Mouse (Mus musculus) cerebellum, postnatal 14 days (tissue): Measurements from ENCODE around the gene Myo1b.
A peak's percentile ranks its signal among the peaks of the same experiment; 100 is the strongest.

Source experiments
- DNase-seq, 2 experiments: peaks; one replicate each; pipeline ENCODE4 v3.0.0; 2021; ENCODE audit warnings: mixed read lengths in 2 of 2

The Myo1b gene

DNA sequence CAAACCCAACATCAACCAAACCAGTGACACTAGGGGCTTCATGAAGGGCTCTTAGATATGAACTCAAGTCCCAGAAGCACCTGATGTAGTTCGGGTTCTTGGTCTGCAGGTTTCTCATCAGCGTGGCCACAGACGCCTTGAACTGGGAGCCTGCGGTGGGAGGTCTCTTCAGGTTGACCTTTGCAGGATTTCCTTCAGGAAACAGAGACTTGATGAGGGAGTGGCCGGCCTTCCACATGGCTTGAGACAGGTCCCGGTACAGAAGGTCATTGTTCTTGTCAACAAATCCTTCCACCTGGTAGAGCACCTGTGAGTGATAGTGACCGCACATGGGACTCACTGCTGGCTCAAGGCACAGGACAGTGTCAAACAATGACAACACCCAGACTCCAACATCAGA, 137.6 kb downstream of the Myo1b start:
- no peak for DNase-seq

DNA sequence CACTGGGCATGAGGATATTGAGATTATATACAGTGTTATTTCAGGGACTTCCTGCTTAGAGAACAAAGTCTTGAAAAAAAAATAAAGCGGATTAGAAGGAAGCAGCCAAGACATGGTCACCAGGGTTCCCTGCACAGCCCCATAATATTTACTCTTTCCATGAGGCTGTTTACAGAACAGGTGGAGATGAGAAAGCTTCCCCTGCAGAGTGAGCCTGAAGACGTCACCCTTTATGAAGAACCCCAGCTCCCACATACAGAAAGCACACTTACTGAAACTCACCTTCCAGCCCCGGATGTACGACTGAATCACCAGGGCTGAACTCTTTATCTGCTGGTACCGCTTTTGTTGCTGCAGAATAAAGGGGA, 145.4 kb downstream of the Myo1b start:
- DNase-seq = no peak

DNA sequence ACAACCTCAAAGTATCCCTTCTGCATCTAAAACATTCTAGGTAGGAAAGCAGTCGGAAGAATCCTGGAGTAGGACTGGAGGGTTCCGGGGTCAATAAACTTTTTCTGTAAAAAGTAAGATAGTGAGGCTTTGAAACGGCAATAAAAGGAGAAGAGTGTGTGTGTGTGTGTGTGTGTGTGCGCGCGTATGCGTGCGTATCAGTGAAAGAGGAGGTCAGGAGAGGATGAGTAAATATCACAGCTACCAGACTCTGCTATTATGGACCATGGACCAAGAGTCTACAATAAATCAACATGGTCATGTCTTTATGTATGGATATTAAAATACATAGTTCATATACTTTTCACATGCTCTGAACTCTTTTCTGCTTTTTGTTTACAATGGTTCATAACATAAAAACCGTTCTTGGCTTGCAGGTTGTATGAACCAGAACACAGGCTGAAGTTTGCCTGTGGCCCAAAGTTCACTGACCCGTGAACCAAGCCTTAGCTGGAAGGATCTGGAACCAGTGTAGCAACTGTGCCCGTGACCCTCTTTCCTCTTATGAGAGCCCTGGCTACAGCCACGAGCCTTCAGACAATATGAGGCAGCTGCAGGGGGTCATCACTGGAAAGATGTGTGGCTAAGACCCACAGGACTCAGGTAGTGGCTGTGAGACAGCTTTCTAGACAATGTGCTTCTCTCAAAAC, 145.9 kb downstream of the Myo1b start:
- no peak for DNase-seq

DNA sequence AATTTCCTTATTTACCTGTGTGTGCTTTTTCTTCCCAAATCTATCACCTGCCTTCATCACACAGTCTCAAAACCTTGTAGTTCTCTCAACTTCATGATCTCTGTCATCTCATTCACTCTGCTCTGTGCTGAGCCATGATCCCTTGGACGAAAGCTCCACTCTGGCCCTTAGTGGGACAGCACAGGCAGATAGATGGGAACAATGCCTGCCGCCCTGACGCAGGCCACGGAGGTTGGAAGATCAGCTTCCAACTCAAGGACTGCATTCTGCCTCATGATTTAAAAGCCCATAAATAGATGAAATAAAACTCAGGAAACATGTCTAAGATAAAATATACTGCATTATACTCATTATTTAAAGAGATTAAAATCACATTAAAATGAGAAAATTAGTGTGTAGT, 149.6 kb downstream of the Myo1b start:
- no peak for DNase-seq

DNA sequence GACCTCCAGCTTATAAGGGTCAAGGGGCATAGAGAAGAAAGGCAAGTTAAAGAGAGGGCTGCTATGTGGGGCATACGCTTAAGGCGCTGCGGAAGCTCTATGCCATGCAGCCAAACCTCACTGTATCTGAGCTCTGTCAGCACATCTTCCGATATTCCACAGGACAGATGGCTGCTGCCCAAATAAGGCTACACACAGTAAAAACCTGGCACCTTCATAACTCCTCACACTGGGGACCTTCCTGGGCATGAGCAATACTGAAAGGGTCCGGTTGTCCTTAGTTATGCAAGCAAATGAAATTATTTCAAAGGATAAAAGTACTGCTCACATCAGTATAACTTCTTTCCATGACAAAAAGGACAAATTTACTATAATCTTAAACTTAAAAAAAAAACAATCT, 150.7 kb downstream of the Myo1b start:
- DNase-seq = peak; percentile 52 to 59

DNA sequence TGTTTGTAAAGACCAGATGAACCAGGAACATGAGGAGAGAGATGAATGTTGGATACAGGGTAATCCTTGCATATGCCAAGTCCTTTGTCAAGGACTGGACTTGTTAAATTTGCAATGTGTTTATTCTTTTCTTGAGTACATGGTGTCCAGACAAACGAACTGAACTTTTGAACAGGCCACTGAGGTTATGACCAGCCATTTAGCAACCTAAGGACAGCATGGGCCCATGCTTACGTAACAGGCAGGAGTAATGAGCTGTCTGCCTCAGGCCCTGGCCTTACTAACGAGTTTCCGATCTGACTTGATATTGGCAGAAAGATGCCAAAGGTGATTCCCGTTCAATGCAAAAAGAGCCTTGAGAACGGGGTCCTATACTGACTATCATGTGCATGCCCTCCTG, 156.2 kb downstream of the Myo1b start:
- no peak for DNase-seq

DNA sequence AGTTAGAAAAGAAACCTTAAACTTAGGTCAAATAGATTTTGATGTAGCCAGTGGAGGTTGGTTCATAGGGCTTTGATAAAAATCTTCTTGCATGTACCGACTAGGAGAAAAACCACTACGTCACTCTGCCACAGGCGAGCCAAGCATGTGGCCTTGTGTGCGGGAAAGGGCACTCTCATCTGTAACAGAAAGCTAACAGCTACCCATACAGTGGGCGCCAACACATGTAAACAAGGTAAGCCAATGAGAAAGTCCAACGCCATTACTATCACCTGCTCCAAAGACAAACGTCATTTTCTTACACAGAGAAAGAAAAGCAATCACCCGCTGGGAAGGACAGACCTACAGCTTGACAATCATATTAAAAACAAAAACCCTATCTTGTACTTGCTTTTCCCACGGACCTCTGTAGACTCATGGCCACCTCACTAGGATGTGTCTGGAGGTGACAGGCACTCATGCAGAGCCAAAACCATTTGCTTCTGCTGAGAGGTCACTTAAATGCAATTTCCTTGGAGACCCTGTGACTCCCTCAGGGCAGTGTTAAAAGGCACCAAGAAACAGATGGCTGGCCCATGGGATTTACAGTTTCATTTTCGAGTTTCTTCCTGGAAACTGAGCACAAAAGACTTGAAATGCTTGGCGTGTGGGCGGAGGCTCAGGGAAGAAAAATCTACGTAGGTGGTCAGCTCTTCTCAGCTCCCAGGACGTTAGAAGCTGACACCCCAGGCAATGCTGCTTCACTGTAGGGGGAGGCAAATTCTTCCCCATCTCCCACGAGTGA, 157.4 kb downstream of the Myo1b start:
- no peak for DNase-seq

DNA sequence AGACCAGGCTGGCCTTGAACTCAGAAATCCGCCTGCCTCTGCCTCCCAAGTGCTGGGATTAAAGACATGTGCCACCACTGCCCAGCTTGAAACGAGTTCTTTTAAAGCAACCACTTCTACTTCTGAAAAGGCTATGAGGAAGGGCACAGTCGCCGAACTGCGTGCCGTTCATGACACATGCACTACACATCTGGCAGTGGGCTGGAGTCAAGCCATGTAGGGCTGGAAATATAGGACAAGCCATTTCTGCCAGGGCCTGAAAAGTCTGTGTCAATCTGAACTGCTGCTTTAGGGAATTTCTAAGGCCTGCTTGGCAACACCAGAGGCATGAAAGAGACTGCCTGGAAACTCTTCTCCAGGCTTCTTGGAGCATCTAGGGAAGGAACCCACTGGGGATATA, 162.2 kb downstream of the Myo1b start:
- DNase-seq = no peak

DNA sequence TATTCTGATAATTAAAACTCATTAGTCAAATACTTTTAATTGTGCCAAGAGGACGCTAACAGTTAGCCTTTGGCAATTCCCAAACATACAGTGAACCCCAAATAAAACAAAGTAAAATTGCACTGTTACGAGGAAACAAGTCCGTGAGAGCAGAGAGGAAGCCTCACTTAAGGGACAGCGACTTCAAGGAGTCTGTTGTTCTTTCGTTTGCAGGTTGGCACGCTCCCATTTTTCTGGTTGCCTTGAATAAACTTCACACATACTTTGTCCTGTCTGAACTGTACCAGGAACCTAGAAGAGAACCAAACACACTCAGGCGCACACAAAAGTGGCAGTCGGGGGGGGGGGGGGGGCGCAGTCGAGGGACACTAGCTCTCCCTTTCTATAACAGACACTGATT, 164.9 kb downstream of the Myo1b start:
- no peak for DNase-seq

DNA sequence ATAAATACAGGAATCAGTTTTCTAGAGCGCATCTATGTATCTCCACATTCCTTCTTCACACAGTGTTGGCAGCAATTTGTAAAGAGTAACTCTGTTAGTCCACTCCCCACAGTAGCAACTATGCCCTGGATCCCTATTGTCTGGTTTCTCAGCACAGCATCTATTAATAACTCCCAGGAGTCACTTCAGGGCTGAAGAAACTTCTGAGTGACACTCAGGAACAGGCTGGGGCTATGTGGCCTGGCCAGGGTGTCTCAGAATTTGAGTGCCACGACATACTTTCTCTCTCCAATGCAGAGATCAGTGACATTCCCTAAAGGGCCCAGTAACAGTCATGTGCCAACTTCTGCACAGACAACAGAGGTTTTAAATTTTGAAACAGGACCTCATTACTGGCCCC, 167.6 kb downstream of the Myo1b start:
- DNase-seq = no peak

DNA sequence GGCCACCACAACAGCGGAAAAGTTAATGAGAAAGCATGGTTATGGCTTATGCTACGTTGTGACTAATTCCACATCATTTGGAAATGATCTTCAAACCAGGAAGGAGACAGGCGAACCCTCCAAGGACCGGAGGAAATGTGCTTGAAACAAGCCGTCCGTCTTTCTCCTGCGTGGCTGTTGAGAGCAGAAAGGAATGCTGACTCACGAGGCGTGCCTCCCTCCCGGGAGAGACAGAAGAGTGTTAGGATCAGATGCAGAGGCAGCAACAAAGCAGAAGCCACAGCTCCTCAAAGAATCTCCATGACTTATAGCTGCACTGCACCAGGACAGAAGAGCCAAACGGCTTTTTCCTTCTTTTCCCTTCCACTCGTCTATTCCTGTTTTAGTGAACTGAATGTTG, 168.4 kb downstream of the Myo1b start:
- no peak for DNase-seq

DNA sequence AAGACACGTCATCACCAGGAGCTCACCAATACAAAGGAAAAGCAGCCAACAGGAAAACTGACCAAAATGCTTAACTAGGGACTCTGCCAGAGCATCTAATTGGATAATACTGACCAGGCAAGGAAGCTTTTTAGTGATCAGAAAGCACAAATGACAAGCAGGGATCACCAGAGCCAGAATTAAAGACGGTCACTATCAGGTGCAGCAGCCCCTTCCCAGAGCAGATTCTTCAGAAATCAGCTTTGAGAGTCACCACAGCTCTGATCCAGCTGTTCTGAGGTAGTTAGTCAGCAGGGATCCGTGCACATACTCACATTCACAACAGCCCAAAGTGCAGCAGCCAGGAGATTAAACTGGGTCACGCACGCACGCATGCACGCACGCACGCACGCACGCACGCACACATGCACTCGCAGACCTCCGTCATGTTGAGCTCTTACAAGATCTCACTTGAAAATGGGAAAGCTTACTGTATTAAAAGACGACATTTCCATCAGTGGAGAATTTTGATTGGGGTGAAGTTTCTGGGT, 169.1 kb downstream of the Myo1b start:
- DNase-seq = no peak

DNA sequence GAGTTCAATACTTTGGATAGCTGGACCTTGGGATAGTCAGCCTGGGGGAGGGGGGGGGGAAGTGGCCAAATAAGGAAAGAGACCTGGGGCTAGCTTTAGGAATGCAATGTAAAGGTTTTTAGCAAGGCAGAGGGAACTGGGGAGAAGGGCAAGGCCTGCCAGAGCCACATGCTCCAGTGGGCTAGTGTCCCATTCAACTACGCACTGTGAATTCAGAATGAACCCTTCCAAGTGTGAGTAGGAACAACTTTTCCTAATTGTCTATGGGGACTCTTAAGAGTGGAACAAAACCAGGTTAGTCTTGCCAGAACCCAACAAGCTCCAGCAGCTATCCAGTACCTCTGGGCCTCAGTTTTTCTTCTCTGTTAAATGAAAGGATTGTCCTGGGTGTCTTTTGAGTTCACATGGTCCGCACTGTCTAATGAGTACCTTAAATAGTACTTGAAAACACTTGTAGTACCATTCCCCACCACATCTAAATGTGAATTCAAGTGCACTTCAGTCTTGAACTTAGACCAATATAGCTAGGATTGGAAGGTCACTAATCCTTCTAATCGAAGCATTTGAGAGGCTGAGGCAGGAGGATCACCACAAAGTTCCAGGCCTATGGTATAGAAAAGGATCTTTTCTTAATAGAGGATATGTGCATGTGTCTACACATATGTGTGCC, 172.0 kb downstream of the Myo1b start:
- DNase-seq = no peak

DNA sequence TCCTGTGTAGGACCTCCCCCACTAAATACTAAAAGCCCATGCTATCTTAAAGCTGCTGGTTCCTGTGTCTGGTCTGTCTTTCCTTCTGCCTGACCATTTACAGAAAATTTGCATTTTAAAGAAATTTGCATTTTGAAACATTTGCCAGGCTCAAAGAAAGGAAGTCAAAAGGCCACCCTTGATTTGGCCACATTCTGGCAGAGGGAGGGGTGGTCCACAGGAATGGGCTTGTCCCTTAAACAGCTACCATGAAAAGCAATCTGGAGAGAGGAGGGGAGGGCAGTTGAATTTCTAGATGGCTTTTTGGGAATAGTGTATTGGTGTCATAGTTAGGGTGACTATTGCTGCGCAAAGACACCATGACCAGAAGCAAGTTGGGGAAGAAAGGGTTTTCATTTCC, 173.3 kb downstream of the Myo1b start:
- no peak for DNase-seq

DNA sequence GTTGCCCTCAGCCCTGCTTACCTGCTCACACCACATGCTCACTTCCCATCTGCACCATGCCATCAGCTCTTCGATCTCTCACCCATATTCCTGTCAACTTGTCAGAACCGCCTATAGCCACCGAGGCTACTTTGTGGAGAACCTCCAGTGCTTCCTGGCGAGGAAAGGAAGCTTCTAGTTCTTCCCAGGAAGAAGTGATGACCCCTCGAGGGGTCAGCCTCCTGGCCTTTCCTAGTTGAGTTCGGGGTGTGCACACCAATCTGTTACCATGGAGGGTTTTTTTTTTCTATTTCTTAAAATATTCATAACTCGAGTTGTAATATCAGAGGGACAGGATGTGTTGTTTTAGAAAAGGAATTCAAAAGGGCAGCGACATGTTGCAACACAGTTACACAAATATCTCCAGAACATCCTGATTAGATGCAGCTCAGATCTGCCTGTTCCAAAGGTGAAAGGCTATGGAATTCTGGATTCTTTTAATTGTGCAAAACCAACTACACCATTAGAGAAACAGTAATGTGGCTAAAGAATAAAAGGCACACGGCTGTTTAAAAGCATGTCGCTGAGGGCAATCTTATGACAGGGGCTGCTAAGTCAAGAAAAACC, 175.1 kb downstream of the Myo1b start:
- no peak for DNase-seq

DNA sequence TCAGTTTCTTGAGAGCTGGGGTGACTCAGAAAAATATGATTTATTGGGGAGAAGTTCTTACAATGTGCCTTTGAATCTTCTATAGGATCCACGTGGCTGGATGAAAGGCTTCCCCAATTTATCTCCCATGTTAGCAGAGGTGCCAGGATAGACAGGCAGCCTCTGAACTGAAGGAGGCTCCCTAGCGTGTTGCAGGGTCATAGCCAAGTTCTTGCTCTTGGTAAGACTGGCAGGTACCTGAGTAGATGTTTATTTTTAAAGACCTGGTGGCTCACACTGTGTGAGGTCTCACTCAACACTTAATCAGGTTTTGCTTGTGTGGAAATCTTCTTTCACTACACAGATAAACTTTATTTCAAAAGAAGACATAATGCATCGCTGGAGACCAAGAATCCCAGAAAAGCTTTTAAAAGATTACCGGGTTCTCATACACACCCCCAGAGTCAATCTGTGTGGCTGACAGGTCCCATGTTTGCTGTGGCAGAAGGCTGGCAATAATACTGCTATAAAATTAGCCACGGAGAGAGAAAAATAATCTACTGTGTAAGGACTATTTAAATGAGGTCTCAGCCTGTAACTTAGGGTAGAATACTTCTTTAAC, 176.5 kb downstream of the Myo1b start:
- peak in 1 of 2 experiments; percentile 42 for DNase-seq

DNA sequence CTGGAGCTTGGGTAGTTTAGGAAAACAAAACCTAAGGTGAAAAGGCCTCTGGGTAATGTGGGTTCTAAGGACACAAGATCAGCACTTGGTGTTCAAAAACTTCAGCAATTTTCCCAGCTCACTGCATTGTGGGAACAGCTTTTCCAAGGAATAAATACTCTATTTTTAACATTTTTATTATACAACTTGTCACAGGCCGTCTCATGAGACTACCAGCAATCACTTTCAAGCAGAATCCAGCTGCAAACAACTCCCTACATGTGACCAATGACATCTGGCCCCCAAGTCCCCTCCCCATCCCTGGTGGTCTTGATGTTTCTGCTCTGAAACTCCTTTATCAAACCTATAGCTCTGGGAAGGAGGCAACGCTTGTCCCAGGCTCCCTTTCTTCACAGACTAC, 179.0 kb downstream of the Myo1b start:
- no peak for DNase-seq

DNA sequence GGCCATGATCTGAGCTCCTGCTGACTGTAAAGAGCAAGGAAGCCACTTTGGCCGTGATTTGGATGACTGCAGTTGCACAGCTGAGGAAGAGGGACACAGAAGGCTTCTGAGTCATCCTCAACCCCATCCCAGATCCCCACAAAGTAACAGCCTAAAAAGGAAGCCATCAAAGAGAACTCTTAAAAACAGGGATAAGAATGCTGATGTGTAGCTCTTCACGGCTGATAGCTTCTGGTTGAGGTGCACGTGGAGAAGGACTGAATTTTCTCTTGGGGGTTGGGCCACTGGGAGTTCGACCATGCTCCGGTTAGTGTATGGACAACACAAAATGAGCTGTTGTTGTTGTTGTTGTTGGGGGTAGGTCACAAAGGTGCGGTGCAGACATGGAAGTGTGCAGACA, 181.2 kb downstream of the Myo1b start:
- no peak for DNase-seq

DNA sequence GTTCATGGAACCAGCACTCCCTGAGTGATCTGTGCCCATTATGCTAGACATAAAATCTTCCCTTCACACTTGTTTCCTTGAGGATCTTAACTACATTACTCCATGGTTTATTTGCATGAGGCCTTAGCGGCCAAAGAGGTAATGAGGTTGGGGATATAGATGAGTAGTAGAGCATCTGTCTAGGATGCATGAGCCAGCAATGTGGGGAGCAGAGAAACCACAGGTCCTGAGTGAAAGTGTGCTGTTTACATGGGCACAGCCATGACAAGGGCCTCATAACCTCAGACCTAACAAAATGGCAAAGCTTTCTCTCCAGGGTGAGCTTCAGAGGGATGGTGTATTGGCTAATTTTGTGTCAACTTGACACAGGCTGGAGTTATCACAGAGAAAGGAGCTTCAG, 186.5 kb downstream of the Myo1b start:
- no peak for DNase-seq

DNA sequence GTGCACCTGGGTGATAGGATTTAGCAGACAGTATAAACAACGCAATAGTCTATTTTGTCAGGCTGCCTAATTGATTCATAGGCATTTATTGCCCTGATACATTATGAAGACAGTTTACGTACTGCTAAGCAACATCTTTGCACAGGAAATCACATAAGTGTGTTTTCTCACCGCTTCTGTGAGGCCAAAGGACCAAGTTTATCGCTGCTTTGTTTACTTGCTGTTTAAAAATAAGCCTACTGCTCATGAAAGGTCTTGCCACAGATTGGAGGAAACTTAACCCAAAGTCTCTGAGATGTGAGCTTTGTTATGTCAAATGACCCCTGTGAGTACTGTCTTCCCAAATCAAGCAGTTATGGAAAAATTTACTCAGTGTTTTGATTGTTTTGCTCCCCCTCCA, 187.1 kb downstream of the Myo1b start:
- no peak for DNase-seq

DNA sequence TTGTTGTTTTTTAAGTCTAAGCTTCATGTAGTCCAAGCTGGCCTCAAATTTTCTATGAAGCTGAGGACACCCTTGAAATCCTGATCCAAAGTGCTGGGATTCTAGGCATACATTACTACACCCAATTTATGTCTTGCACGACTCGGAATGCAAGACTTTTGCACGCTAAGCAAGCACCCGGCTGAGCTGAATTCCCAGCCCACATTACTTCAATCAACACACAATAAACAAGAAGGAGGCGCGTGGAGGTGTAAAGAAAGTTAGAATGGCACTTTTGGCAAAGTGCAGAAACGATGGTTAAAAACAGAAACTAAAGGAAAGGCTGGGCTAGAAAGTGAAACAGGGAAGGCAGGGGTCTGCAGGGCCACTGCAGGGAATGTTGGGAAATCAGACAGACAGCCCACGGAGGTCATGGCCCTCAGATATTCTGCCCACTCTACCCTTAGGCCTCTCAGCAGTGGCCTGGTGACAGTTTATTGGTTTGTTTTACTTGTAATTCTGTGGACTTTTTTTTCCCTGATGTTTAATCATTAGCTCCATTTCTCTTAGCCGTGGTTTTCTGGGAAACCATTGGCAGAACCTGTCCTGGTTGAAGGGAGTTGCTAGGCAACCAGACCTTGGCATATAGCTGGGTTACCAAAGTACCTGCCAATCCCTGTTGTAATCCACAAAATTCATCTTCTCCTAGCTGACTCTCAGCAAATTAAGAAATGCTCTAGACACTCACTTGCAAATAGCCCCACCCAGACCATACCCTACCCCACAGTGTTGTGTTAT, 195.8 kb downstream of the Myo1b start:
- DNase-seq = peak; percentile 73 to 81

DNA sequence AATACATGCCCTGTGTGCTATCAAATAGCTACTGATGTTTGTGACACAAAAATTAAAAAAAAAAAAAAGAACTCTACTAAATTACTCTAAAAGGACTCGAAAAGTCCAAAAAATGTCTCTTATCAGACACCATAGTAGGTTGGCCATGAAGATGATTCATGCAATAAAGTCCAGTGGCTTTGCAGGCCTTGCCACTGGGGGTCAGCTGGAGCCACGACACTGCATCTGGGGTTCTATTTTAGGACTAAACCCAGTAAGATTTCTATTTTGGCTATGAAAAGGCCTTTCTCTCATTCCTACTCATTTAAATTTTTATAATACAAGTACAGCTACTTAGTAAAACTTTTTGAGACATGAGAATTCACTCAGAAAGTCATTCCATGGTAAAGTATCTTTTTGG, 205.0 kb downstream of the Myo1b start:
- DNase-seq = no peak
